Mouse (Mus musculus): ENCODE measurements around the gene Cldn1. TPM values are rescaled to one million over a fixed set of nuclear protein-coding genes. Genes with fewer than 3 reads are reported as not detected.

Gene Cldn1
- 8.3 TPM for polyA plus RNA-seq (2021)

GRCm38 (mm10) chr16:26371325-26372053 lies at the start of gene Cldn1:
Cldn1 (minus strand) TSS chr16:26371841.
- ATAC-seq: peak; percentile 82
- in situ Hi-C loops (cut with MboI; ENCODE audit: low pct_unique_long_range_greater_than_20kb): loop anchor here (10.0 kb wide), 1 partner anchor 137 kb away; no protein-coding TSS in a partner anchor
- POLR2A ChIA-PET: no interaction called here
- CTCF ChIA-PET: interaction anchor here (0.6 to 2.4 kb wide), 9 partner anchors 10 to 407 kb away, joined by 3 to 11 read pairs (median 3); no protein-coding TSS in a partner anchor
- TF ChIP-seq CTCF (IDR thresholded peaks at IDR 0.05): peak; percentile 96
- no peak for DNase-seq (ENCODE audit: low read depth, low spot score)
- no peaks in the 10 kb centered on the region for H3K27me3 ChIP-seq

- CTCF ChIA-PET: interaction anchor here (0.8 kb wide), 1 partner anchor 15 kb away, joined by 3 read pairs; no protein-coding TSS in a partner anchor
- H3K27me3 ChIP-seq: no peaks in the 10 kb centered on the region
- no peak for ATAC-seq
Measured at GRCm38 (mm10) chr16:26418616-26419015, 47.0 kb upstream of the Cldn1 start.

GRCm38 (mm10) chr16:26404070-26404469 lies 32.4 kb upstream of the Cldn1 start:
- no peak for TF ChIP-seq CTCF (IDR thresholded peaks at IDR 0.05)
- H3K27me3 ChIP-seq: no peaks in the 10 kb centered on the region
- no peak for DNase-seq (ENCODE audit: low read depth, low spot score)
- ChIA-PET POLR2A (no interaction called here), CTCF (no interaction called here)
- in situ Hi-C loops (cut with MboI; ENCODE audit: low pct_unique_long_range_greater_than_20kb): no loop called here
- no peak for ATAC-seq

More at GRCm38 (mm10) chr16:26418616-26419015, 47.0 kb upstream of the Cldn1 start:
- no peak for TF ChIP-seq CTCF (IDR thresholded peaks at IDR 0.05)
- in situ Hi-C loops (cut with MboI; ENCODE audit: low pct_unique_long_range_greater_than_20kb): no loop called here
- POLR2A ChIA-PET: no interaction called here
- no peak for DNase-seq (ENCODE audit: low read depth, low spot score)

- TF ChIP-seq CTCF (IDR thresholded peaks at IDR 0.05): no peak
- ATAC-seq: peak; percentile 96
- peak; percentile 89 for DNase-seq (ENCODE audit: low read depth, low spot score)
- CTCF ChIA-PET: interaction anchor here (1.4 kb wide), 1 partner anchor 47 kb away, joined by 4 read pairs; no protein-coding TSS in a partner anchor
- H3K27me3 ChIP-seq: no peaks in the 10 kb centered on the region
- in situ Hi-C loops (cut with MboI; ENCODE audit: low pct_unique_long_range_greater_than_20kb): no loop called here
- POLR2A ChIA-PET: no interaction called here
Measured at GRCm38 (mm10) chr16:26400971-26401370, 29.3 kb upstream of the Cldn1 start.

GRCm38 (mm10) chr16:26400549-26400948 lies 28.9 kb upstream of the Cldn1 start:
- in situ Hi-C loops (cut with MboI; ENCODE audit: low pct_unique_long_range_greater_than_20kb): no loop called here
- H3K27me3 ChIP-seq: no peaks in the 10 kb centered on the region
- ChIA-PET POLR2A (no interaction called here), CTCF (interaction anchor here (1.4 kb wide), 1 partner anchor 47 kb away, joined by 4 read pairs; no protein-coding TSS in a partner anchor)
- TF ChIP-seq CTCF (IDR thresholded peaks at IDR 0.05): no peak
- peak; percentile 56 for DNase-seq (ENCODE audit: low read depth, low spot score)
- ATAC-seq: peak; percentile 86

GRCm38 (mm10) chr16:26390936-26391335 lies 19.3 kb upstream of the Cldn1 start:
- CTCF ChIA-PET: no interaction called here
- ATAC-seq: no peak
- TF ChIP-seq CTCF (IDR thresholded peaks at IDR 0.05): no peak
- H3K27me3 ChIP-seq: no peaks in the 10 kb centered on the region
- no peak for DNase-seq (ENCODE audit: low read depth, low spot score)
- in situ Hi-C loops (cut with MboI; ENCODE audit: low pct_unique_long_range_greater_than_20kb): no loop called here
- POLR2A ChIA-PET: no interaction called here

GRCm38 (mm10) chr16:26386159-26386558 lies 14.5 kb upstream of the Cldn1 start:
- ChIA-PET POLR2A (no interaction called here), CTCF (no interaction called here)
- TF ChIP-seq CTCF (IDR thresholded peaks at IDR 0.05): no peak
- no peak for ATAC-seq
- in situ Hi-C loops (cut with MboI; ENCODE audit: low pct_unique_long_range_greater_than_20kb): no loop called here
- H3K27me3 ChIP-seq: no peaks in the 10 kb centered on the region
- no peak for DNase-seq (ENCODE audit: low read depth, low spot score)

- TF ChIP-seq CTCF (IDR thresholded peaks at IDR 0.05): no peak
- ATAC-seq (no peak), DNase-seq (ENCODE audit: low read depth, low spot score) (no peak)
- CTCF ChIA-PET: no interaction called here
- in situ Hi-C loops (cut with MboI; ENCODE audit: low pct_unique_long_range_greater_than_20kb): no loop called here
- H3K27me3 ChIP-seq: no peaks in the 10 kb centered on the region
- POLR2A ChIA-PET: no interaction called here
Measured at GRCm38 (mm10) chr16:26384112-26384649, 12.5 kb upstream of the Cldn1 start.

- H3K27me3 ChIP-seq: no peaks in the 10 kb centered on the region
- in situ Hi-C loops (cut with MboI; ENCODE audit: low pct_unique_long_range_greater_than_20kb): loop anchor here (10.0 kb wide), 1 partner anchor 142 kb away; no protein-coding TSS in a partner anchor
- CTCF ChIA-PET: interaction anchor here (1.2 kb wide), 1 partner anchor 18 kb away, joined by 4 read pairs; no protein-coding TSS in a partner anchor
- POLR2A ChIA-PET: no interaction called here
- DNase-seq (ENCODE audit: low read depth, low spot score) (no peak), ATAC-seq (no peak)
- TF ChIP-seq CTCF (IDR thresholded peaks at IDR 0.05): no peak
Measured at GRCm38 (mm10) chr16:26377170-26377569, 5.5 kb upstream of the Cldn1 start.

- POLR2A ChIA-PET: no interaction called here
- no peak for DNase-seq (ENCODE audit: low read depth, low spot score)
- CTCF ChIA-PET: interaction anchor here (1.2 to 1.5 kb wide), 2 partner anchors 18 to 122 kb away, joined by 3 read pairs; no protein-coding TSS in a partner anchor
- TF ChIP-seq CTCF (IDR thresholded peaks at IDR 0.05): no peak
- no peak for ATAC-seq
- no peaks in the 10 kb centered on the region for H3K27me3 ChIP-seq
- in situ Hi-C loops (cut with MboI; ENCODE audit: low pct_unique_long_range_greater_than_20kb): loop anchor here (10.0 kb wide), 1 partner anchor 135 kb away; no protein-coding TSS in a partner anchor
Measured at GRCm38 (mm10) chr16:26370127-26370526, 1.5 kb downstream of the Cldn1 start.
